Mouse (Mus musculus): ENCODE data around the gene 2310009B15Rik. TPM values are rescaled to one million over a fixed set of nuclear protein-coding genes. Genes with fewer than 3 reads are reported as not detected.

Gene 2310009B15Rik
- total RNA-seq (2015; ENCODE audit: low replicate concordance) (2.1 TPM in 1 of 2 replicates, not detected in the other), total RNA-seq (2017; ENCODE audit: low replicate concordance) (6.4 and 8.5 TPM in 2 replicates)

DNA sequence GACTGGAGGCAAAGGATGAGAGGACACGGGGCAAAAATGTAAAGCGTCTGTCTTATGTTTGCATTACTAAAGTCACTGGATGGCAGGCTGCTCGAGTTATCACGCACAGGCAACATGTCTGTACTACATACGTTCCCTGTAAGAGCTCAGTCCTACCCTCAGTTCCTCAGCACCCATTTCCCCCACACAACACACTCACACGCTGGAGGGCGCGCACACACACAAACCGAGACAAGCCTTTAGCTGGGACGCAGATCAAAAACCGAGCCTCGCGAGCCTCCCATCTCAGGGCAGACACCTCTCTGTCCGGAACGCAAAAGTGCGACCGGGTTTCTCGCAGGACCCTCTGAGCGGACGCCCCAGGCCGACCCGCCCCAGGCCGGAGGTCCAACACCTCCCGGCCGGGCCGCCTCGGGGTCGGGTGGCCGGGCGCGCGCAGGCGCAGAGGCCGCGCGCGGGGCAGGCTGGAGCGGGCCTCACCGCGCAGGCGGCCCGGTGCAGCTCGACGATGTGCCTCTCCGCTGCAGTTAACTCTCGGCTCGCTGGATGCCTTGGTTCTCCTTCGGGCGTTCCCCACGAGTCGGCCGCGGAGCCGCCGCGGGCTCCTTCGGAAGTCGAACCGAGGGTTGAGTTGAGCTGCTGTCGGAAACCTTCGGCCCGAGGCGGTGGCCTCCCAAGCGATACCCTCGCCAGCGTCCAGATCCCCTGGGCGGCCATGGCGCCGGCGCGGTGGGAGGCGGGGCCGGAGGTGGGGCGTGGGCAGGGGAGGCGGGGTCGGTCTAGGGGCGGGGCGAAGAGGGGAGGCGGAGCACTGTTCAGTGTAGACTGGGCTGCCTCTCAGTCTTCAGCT, at the start of gene 2310009B15Rik:
TSS of gene 2310009B15Rik (minus strand) at position 752 of the 850 bp plus-strand sequence.
- ATAC-seq (replicated peaks; ENCODE audit: low FRiP score, poor library complexity, severe bottlenecking) = peak; percentile 92

DNA sequence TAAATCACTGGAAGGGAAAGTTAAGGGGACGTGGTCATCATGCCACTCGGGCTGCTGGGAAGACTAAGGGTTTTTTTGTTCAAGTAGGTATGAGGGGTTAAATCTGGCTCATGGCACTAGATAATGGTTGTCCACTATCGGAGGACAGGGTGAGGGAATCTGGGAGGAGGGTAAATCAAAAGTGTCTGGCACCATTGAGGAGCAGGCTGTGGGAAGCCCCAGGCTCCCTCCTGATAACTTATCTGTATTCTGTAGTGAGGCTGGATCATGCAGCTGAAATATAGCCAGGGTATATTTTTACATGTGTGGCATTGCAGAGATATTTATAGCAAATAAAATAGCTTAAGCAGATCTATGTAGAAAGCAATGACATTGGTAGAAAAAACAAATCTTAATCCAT, 49.6 kb upstream of the 2310009B15Rik start:
- ATAC-seq (replicated peaks; ENCODE audit: low FRiP score, poor library complexity, severe bottlenecking) = no peak

DNA sequence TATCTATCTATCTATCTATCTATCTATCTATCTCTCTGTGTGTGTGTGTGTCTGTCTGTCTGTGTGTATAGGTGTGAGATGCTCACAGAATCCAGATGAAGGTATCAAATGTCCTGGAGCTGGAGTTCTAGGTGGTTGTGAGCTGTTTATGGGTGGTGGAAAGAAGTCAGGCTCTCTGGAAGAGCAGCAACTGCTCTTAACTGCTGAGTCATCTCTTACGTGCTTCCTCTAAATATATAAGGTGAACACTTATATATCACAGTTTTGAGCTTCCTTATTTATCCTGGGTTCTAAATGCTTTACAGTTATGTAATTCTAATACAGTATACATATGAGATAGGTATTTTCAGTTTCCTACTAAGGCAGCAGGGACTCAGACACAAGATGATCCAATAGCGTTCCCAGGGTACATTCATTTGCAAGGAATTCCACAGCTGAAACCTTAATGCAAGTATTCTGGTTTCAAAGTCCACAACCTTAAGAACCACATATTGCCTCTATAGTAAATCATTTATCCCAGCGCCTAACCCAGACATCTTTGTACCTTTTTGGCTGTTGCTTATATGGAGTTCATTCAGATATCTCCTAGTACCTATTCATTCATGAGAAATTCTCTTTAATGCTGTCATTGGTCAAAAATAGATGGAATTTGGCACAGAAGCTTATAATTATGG, 48.6 kb upstream of the 2310009B15Rik start:
- no peak for ATAC-seq (replicated peaks; ENCODE audit: low FRiP score, poor library complexity, severe bottlenecking)

GRCm38 (mm10) chr1:138903894-138904293, 47.2 kb upstream of the 2310009B15Rik start:
- ATAC-seq (replicated peaks; ENCODE audit: low FRiP score, poor library complexity, severe bottlenecking) = no peak

- ATAC-seq (replicated peaks; ENCODE audit: low FRiP score, poor library complexity, severe bottlenecking) = no peak
Measured at GRCm38 (mm10) chr1:138901431-138902117, 44.9 kb upstream of the 2310009B15Rik start.

- no peak for ATAC-seq (replicated peaks; ENCODE audit: low FRiP score, poor library complexity, severe bottlenecking)
Measured at GRCm38 (mm10) chr1:138896088-138896487, 39.4 kb upstream of the 2310009B15Rik start.

GRCm38 (mm10) chr1:138877470-138878254, 21.0 kb upstream of the 2310009B15Rik start:
- ATAC-seq (replicated peaks; ENCODE audit: low FRiP score, poor library complexity, severe bottlenecking) = no peak

DNA sequence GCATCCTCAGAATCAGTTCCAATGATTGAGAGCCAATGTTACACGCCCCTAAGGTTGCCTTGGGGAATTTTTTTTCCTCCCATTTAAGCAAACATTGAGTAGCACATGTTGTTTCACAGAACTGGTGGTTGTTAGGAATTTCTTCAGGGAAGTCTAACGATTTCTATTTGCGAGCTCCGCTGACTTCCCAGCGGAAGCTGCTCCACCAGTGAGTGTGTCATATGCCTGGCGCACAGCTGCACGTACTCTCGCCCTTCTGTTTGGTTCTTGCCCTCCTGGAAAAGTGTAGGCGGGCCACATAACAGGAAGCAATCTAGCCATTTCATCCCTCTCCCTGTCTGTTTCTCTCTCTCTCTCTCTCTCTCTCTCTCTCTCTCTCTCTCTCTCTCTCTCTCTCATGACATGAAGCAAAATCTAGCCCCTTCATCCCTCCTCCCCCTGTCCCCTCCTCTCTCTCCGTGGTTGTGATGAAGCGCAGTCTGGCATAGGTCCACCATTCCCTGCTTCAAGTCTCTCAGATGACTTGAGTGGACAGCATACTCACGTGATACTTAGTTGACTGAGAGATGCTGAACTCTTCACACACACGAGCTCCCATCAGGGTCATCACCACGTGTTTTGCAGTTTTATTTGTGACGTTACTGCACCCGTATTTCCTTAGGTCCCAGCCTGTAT, 19.9 kb upstream of the 2310009B15Rik start:
- no peak for ATAC-seq (replicated peaks; ENCODE audit: low FRiP score, poor library complexity, severe bottlenecking)

- no peak for ATAC-seq (replicated peaks; ENCODE audit: low FRiP score, poor library complexity, severe bottlenecking)
Measured at GRCm38 (mm10) chr1:138850823-138851222, 5.8 kb downstream of the 2310009B15Rik start.

GRCm38 (mm10) chr1:138850161-138850539, 6.5 kb downstream of the 2310009B15Rik start:
- no peak for ATAC-seq (replicated peaks; ENCODE audit: low FRiP score, poor library complexity, severe bottlenecking)

GRCm38 (mm10) chr1:138849531-138850160, 7.0 kb downstream of the 2310009B15Rik start:
- no peak for ATAC-seq (replicated peaks; ENCODE audit: low FRiP score, poor library complexity, severe bottlenecking)

- no peak for ATAC-seq (replicated peaks; ENCODE audit: low FRiP score, poor library complexity, severe bottlenecking)
Measured at GRCm38 (mm10) chr1:138848511-138849109, 8.0 kb downstream of the 2310009B15Rik start, which contains the start of gene Lhx9. Gene Lhx9 (minus strand): TSS chr1:138848577.

DNA sequence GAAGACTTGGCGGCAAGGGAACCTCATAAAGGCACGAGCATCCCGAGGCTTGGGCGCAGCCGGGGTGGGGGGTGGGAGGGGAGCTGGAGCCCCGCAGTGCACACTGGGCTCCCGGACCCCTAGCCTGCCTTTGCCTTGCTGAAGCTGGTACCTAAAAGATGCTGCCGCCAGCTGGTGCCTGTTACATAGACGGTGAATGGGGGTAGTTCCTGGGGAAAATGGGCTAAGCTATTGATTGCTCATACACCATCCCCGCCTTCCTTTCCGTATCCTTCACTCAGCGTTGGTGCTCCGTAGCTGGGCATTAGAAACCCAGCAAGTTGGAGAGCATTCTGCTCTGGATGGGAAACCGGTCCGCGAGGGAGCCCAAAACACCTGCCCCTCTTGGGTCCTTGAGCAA, 8.6 kb downstream of the 2310009B15Rik start:
- ATAC-seq (replicated peaks; ENCODE audit: low FRiP score, poor library complexity, severe bottlenecking) = no peak

GRCm38 (mm10) chr1:138847146-138847545, 9.5 kb downstream of the 2310009B15Rik start:
- no peak for ATAC-seq (replicated peaks; ENCODE audit: low FRiP score, poor library complexity, severe bottlenecking)

- no peak for ATAC-seq (replicated peaks; ENCODE audit: low FRiP score, poor library complexity, severe bottlenecking)
Measured at GRCm38 (mm10) chr1:138846581-138846980, 10.1 kb downstream of the 2310009B15Rik start.

DNA sequence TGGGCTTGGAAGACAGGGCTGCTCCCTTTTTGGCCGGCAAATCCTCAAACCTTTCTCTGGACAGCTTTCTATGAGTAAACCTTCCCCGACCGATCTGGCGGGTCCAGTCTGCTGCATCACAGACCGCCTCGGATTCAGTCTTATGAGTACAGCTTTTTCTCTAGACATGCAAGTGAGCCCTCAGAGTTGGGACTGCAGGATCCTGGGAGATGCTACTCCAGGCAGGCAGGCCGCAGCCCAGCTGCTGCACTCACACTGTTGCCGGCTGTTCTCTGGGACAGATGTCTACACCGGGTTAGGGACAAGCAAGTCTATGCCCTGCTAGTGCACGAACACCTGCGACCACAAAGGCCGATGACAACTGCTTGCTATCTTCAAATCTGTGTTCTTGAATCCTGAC, 10.5 kb downstream of the 2310009B15Rik start:
- ATAC-seq (replicated peaks; ENCODE audit: low FRiP score, poor library complexity, severe bottlenecking) = no peak

DNA sequence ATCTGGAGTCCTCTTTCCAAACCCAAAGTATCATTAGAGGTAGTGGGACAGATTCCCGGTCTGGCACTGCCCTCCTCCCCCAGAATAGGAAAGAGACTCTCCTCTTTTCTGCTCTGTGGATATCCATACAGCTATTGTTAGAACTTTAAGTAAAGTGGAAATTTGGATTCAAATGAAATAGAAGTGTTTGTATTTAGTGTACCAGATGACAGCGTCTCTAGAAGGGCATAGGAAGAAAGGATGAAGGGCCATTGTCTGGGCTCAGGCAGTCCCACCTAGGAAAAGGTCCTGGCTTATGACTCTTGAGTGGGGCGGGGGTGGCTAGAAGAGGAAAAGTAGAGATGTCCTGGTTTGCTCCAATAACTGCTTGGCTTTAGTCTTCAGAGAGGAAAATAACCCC, 11.2 kb downstream of the 2310009B15Rik start:
- ATAC-seq (replicated peaks; ENCODE audit: low FRiP score, poor library complexity, severe bottlenecking) = no peak

DNA sequence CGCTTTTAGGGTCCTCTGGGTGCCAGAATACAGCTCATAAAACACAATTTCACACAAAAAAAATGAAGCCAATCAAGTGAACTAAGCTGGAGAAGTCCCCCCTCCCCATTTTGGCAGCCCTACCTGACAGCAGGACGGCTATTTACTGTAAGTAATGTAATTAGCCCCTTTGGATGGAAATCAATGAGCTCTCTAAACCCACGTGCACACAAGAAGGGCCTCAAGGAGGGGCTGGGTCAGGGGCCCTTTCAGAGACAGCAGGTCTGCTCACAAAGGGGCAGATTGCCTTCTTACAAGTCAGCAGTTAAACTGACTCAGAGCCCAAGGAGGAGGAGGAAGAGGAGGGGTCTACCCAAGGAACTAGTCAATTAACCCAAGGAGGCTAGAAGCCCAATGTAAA, 12.5 kb downstream of the 2310009B15Rik start:
- ATAC-seq (replicated peaks; ENCODE audit: low FRiP score, poor library complexity, severe bottlenecking) = no peak

Data from erythroblast, adult 5-6 weeks (primary cell).